Mouse (Mus musculus): ENCODE data around the gene Nol12.

Gene Nol12

GRCm38 (mm10) chr15:78913632-78914090, 21.1 kb upstream of the Nol12 start, which contains the start of gene Pdxp:
TSS of gene Pdxp (plus strand) at chr15:78913919.
- Histone ChIP-seq H3K4me3 (replicated peaks; ENCODE audit: low read length) (peak within 1 kb of the TSS; percentile 87), H3K9me3 (ENCODE audit: low read length) (no peaks in the 10 kb centered on the region), H3K36me3 (ENCODE audit: insufficient read depth, low read length) (peaks cover 75% of the 10 kb centered on the region), H3K27me3 (ENCODE audit: insufficient read depth, low read length) (peaks cover 17% of the 10 kb centered on the region), H3K4me1 (replicated peaks; ENCODE audit: low read depth, low read length) (peaks cover 66% of the 10 kb centered on the region)
- TF ChIP-seq CTCF (conservative IDR thresholded peaks at IDR 0.05; ENCODE audit: low read length) (no peak), POU5F1 (IDR thresholded peaks at IDR 0.05; ENCODE audit: borderline replicate concordance, low read length) (no peak), NANOG (IDR thresholded peaks at IDR 0.05; ENCODE audit: borderline replicate concordance, low read length) (no peak)

GRCm38 (mm10) chr15:78914091-78914822, 20.5 kb upstream of the Nol12 start:
- H3K4me1 ChIP-seq (replicated peaks; ENCODE audit: low read depth, low read length), result peaks cover 60% of the 10 kb centered on the region
- H3K9me3 ChIP-seq (ENCODE audit: low read length), result no peaks in the 10 kb centered on the region
- TF ChIP-seq CTCF (conservative IDR thresholded peaks at IDR 0.05; ENCODE audit: low read length), result no peak
- TF ChIP-seq POU5F1 (IDR thresholded peaks at IDR 0.05; ENCODE audit: borderline replicate concordance, low read length), result no peak
- TF ChIP-seq NANOG (IDR thresholded peaks at IDR 0.05; ENCODE audit: borderline replicate concordance, low read length), result no peak
- peaks cover 17% of the 10 kb centered on the region for H3K27me3 ChIP-seq (ENCODE audit: insufficient read depth, low read length)
- peak overlapping the region; percentile 87 for H3K4me3 ChIP-seq (replicated peaks; ENCODE audit: low read length)
- H3K36me3 ChIP-seq (ENCODE audit: insufficient read depth, low read length), result peaks cover 75% of the 10 kb centered on the region

- H3K27me3 ChIP-seq (ENCODE audit: insufficient read depth, low read length), result peaks cover 16% of the 10 kb centered on the region
- H3K4me3 ChIP-seq (replicated peaks; ENCODE audit: low read length), result peak overlapping the region; percentile 87
- TF ChIP-seq POU5F1 (IDR thresholded peaks at IDR 0.05; ENCODE audit: borderline replicate concordance, low read length) (no peak), NANOG (IDR thresholded peaks at IDR 0.05; ENCODE audit: borderline replicate concordance, low read length) (no peak), CTCF (conservative IDR thresholded peaks at IDR 0.05; ENCODE audit: low read length) (no peak)
- H3K9me3 ChIP-seq (ENCODE audit: low read length), result no peaks in the 10 kb centered on the region
- H3K36me3 ChIP-seq (ENCODE audit: insufficient read depth, low read length), result peaks cover 74% of the 10 kb centered on the region
- peaks cover 54% of the 10 kb centered on the region for H3K4me1 ChIP-seq (replicated peaks; ENCODE audit: low read depth, low read length)
Observed at GRCm38 (mm10) chr15:78914823-78915659, 19.7 kb upstream of the Nol12 start.

GRCm38 (mm10) chr15:78915660-78916017, 19.1 kb upstream of the Nol12 start:
- TF ChIP-seq NANOG (IDR thresholded peaks at IDR 0.05; ENCODE audit: borderline replicate concordance, low read length), result no peak
- TF ChIP-seq CTCF (conservative IDR thresholded peaks at IDR 0.05; ENCODE audit: low read length), result peak; percentile 91

GRCm38 (mm10) chr15:78916052-78916826, 18.5 kb upstream of the Nol12 start:
- no peak for TF ChIP-seq POU5F1 (IDR thresholded peaks at IDR 0.05; ENCODE audit: borderline replicate concordance, low read length)
- Histone ChIP-seq H3K9me3 (ENCODE audit: low read length) (no peaks in the 10 kb centered on the region), H3K4me1 (replicated peaks; ENCODE audit: low read depth, low read length) (peaks cover 54% of the 10 kb centered on the region), H3K27me3 (ENCODE audit: insufficient read depth, low read length) (peaks cover 15% of the 10 kb centered on the region), H3K4me3 (replicated peaks; ENCODE audit: low read length) (0 out of 2 replicates have a peak overlapping the region, but pooled peaks have one; percentile 21), H3K36me3 (ENCODE audit: insufficient read depth, low read length) (peaks cover 62% of the 10 kb centered on the region)

More at GRCm38 (mm10) chr15:78915660-78916017, 19.1 kb upstream of the Nol12 start:
- H3K27me3 ChIP-seq (ENCODE audit: insufficient read depth, low read length), result peaks cover 15% of the 10 kb centered on the region
- peaks cover 68% of the 10 kb centered on the region for H3K36me3 ChIP-seq (ENCODE audit: insufficient read depth, low read length)
- H3K9me3 ChIP-seq (ENCODE audit: low read length), result no peaks in the 10 kb centered on the region
- H3K4me3 ChIP-seq (replicated peaks; ENCODE audit: low read length), result peak overlapping the region; percentile 87
- peaks cover 54% of the 10 kb centered on the region for H3K4me1 ChIP-seq (replicated peaks; ENCODE audit: low read depth, low read length)

DNA sequence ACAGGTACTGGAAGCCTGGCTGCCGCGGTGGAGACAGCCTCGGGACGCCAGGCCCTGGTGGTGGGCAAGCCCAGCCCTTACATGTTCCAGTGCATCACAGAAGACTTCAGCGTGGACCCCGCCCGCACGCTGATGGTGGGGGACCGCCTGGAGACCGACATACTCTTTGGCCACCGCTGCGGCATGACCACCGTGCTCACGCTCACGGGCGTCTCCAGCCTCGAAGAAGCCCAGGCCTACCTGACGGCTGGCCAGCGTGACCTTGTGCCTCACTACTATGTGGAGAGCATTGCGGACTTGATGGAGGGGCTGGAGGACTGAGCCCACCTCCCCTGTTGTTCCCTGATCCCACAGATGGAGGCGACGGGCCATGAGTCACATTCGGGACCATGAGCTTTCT, 16.6 kb upstream of the Nol12 start:
- TF ChIP-seq POU5F1 (IDR thresholded peaks at IDR 0.05; ENCODE audit: borderline replicate concordance, low read length), result no peak
- no peak for TF ChIP-seq NANOG (IDR thresholded peaks at IDR 0.05; ENCODE audit: borderline replicate concordance, low read length)
- no peak for TF ChIP-seq CTCF (conservative IDR thresholded peaks at IDR 0.05; ENCODE audit: low read length)
- peaks cover 50% of the 10 kb centered on the region for H3K36me3 ChIP-seq (ENCODE audit: insufficient read depth, low read length)
- peak overlapping the region; percentile 32; the same call in 1 of the 2 replicates for H3K4me3 ChIP-seq (replicated peaks; ENCODE audit: low read length)
- peaks cover 58% of the 10 kb centered on the region for H3K4me1 ChIP-seq (replicated peaks; ENCODE audit: low read depth, low read length)
- H3K27me3 ChIP-seq (ENCODE audit: insufficient read depth, low read length), result peaks cover 21% of the 10 kb centered on the region
- H3K9me3 ChIP-seq (ENCODE audit: low read length), result no peaks in the 10 kb centered on the region

- Histone ChIP-seq H3K27me3 (ENCODE audit: insufficient read depth, low read length) (peaks cover 14% of the 10 kb centered on the region), H3K4me1 (replicated peaks; ENCODE audit: low read depth, low read length) (peaks cover 64% of the 10 kb centered on the region), H3K4me3 (replicated peaks; ENCODE audit: low read length) (no peak overlapping the region), H3K9me3 (ENCODE audit: low read length) (no peaks in the 10 kb centered on the region), H3K36me3 (ENCODE audit: insufficient read depth, low read length) (peaks cover 48% of the 10 kb centered on the region)
- TF ChIP-seq POU5F1 (IDR thresholded peaks at IDR 0.05; ENCODE audit: borderline replicate concordance, low read length) (no peak), NANOG (IDR thresholded peaks at IDR 0.05; ENCODE audit: borderline replicate concordance, low read length) (no peak), CTCF (conservative IDR thresholded peaks at IDR 0.05; ENCODE audit: low read length) (no peak)
Observed at GRCm38 (mm10) chr15:78919914-78920313, 14.8 kb upstream of the Nol12 start.

GRCm38 (mm10) chr15:78922700-78923099, 12.0 kb upstream of the Nol12 start:
- Histone ChIP-seq H3K4me3 (replicated peaks; ENCODE audit: low read length) (no peak overlapping the region), H3K4me1 (replicated peaks; ENCODE audit: low read depth, low read length) (peaks cover 65% of the 10 kb centered on the region), H3K9me3 (ENCODE audit: low read length) (no peaks in the 10 kb centered on the region), H3K27me3 (ENCODE audit: insufficient read depth, low read length) (peaks cover 21% of the 10 kb centered on the region), H3K36me3 (ENCODE audit: insufficient read depth, low read length) (peaks cover 20% of the 10 kb centered on the region)
- TF ChIP-seq POU5F1 (IDR thresholded peaks at IDR 0.05; ENCODE audit: borderline replicate concordance, low read length) (no peak), CTCF (conservative IDR thresholded peaks at IDR 0.05; ENCODE audit: low read length) (no peak), NANOG (IDR thresholded peaks at IDR 0.05; ENCODE audit: borderline replicate concordance, low read length) (no peak)
